Mouse (Mus musculus) midbrain, embryonic 15.5 days (tissue): ENCODE results near the gene Mdm2. TPM values are rescaled to one million over a fixed set of nuclear protein-coding genes. Genes with fewer than 3 reads are reported as not detected.
"Not testable (repeated sequence)": the region's sequence is repeated elsewhere in the genome, so short reads cannot be mapped to it uniquely, and the experiment has no call there.

Experiments
- ATAC-seq: fragments of 200-750 bp; cut with Nextera tagmentation; replicated peaks from 2 replicates; pipeline ENCODE4 v1.8.0; 2017; ENCODE audit warnings: moderate TSS enrichment
- H3K27ac ChIP-seq: fragments of 300-500 bp; sonication (generic); 2 replicates; pipeline ENCODE4 v1.5.1; 2015; ENCODE audit warnings: mild to moderate bottlenecking, inconsistent platforms
- H3K27me3 ChIP-seq: fragments of 300-500 bp; sonication (generic); replicated peaks from 2 replicates; pipeline ENCODE4 v1.6.1; 2015; ENCODE audit warnings: inconsistent platforms
- H3K36me3 ChIP-seq: fragments of 300-500 bp; sonication (generic); replicated peaks from 2 replicates; pipeline ENCODE4 v1.6.1; 2015; ENCODE audit warnings: inconsistent platforms
- H3K4me1 ChIP-seq: fragments of 300-500 bp; sonication (generic); 2 replicates; pipeline ENCODE4 v1.6.1; 2015; ENCODE audit warnings: inconsistent platforms
- H3K4me2 ChIP-seq: fragments of 300-500 bp; sonication (generic); 2 replicates; pipeline ENCODE4 v1.6.1; 2015; ENCODE audit warnings: inconsistent platforms, mild to moderate bottlenecking, moderate library complexity
- H3K4me3 ChIP-seq: fragments of 300-500 bp; sonication (generic); 2 replicates; pipeline ENCODE4 v1.5.1; 2015; ENCODE audit warnings: mild to moderate bottlenecking, inconsistent platforms
- H3K9ac ChIP-seq: fragments of 300-500 bp; sonication (generic); 2 replicates; pipeline ENCODE4 v1.6.1; 2015; ENCODE audit warnings: mild to moderate bottlenecking, inconsistent platforms
- H3K9me3 ChIP-seq: fragments of 300-500 bp; sonication (generic); 2 replicates; pipeline ENCODE4 v1.6.1; 2016; ENCODE audit warnings: inconsistent platforms
- WGBS: fragments of 180-500 bp; shearing (Covaris S2); methylation state at CpG from one replicate; pipeline ENCODE4 v1.1.7; 2015; ENCODE audit warnings: mixed read lengths; 5-methylcytosine and 5-hydroxymethylcytosine counted together
- polyA plus RNA-seq: library from polyadenylated mRNA; unstranded; fragments of >200 nt; fragmentation: Nextera tagmentation; extraction: Ambion mirVana; gene quantifications from 2 replicates; pipeline ENCODE4 v1.2.1, GENCODE M21; 2015

Gene Mdm2
- polyA plus RNA-seq, 1 experiment from 2014 or later, result 58.2 TPM

- Histone ChIP-seq H3K4me3 (peak within 1 kb of the TSS; percentile 58), H3K27me3 (no peaks in the 10 kb centered on the region), H3K4me1 (peaks cover 21% of the 10 kb centered on the region), H3K4me2 (peak within 1 kb of the TSS; percentile 58), H3K36me3 (peaks cover 10% of the 10 kb centered on the region), H3K9me3 (no peaks in the 10 kb centered on the region), H3K9ac (peak within 1 kb of the TSS; percentile 62), H3K27ac (peak within 1 kb of the TSS; percentile 67)
- WGBS, result 13% methylated on average over 46 of the region's 46 CpGs
- peak; percentile 98 for ATAC-seq
These were observed 35.8 kb upstream of the Mdm2 start, which contains the start of gene Slc35e3 for GRCm38 (mm10) chr10:117746297-117746883. Gene Slc35e3, minus strand, starts transcription at chr10:117746365.

- WGBS, result under 1% methylated on average over 21 of the region's 46 CpGs
- not testable (repeated sequence) for H3K36me3 ChIP-seq, H3K27me3 ChIP-seq, H3K9me3 ChIP-seq
- Histone ChIP-seq H3K9ac (peak overlapping the region; percentile 62), H3K4me3 (peak overlapping the region; percentile 58), H3K4me2 (peak overlapping the region; percentile 58), H3K4me1 (peaks cover 21% of the 10 kb centered on the region), H3K27ac (peak overlapping the region; percentile 67)
- ATAC-seq, result peak; percentile 43
These were observed 35.2 kb upstream of the Mdm2 start for GRCm38 (mm10) chr10:117745570-117746296.

GRCm38 (mm10) chr10:117743917-117744316 is 33.4 kb upstream of the Mdm2 start:
- H3K9ac ChIP-seq, result no peak overlapping the region
- WGBS, result 88% methylated on average over 4 of the region's 4 CpGs

GRCm38 (mm10) chr10:117743182-117743581 is 32.6 kb upstream of the Mdm2 start:
- Histone ChIP-seq H3K9me3 (no peaks in the 10 kb centered on the region), H3K4me1 (peaks cover 21% of the 10 kb centered on the region), H3K4me2 (no peak overlapping the region), H3K27me3 (no peaks in the 10 kb centered on the region), H3K27ac (no peak overlapping the region), H3K36me3 (peaks cover 20% of the 10 kb centered on the region), H3K4me3 (no peak overlapping the region), H3K9ac (no peak overlapping the region; the same call in 1 of the 2 replicates)
- WGBS, result 97% methylated on average over 2 of the region's 2 CpGs
- no peak for ATAC-seq

More at GRCm38 (mm10) chr10:117743917-117744316, 33.4 kb upstream of the Mdm2 start:
- peaks cover 13% of the 10 kb centered on the region for H3K36me3 ChIP-seq
- peak overlapping the region; percentile 58; the same call in 1 of the 2 replicates for H3K4me2 ChIP-seq
- H3K27me3 ChIP-seq, result no peaks in the 10 kb centered on the region
- peaks cover 21% of the 10 kb centered on the region for H3K4me1 ChIP-seq
- no peak overlapping the region for H3K4me3 ChIP-seq
- H3K27ac ChIP-seq, result no peak overlapping the region
- ATAC-seq, result no peak
- H3K9me3 ChIP-seq, result no peaks in the 10 kb centered on the region

- no peak overlapping the region for H3K27ac ChIP-seq
- H3K4me1 ChIP-seq, result peaks cover 21% of the 10 kb centered on the region
- no peak for ATAC-seq
- H3K4me2 ChIP-seq, result no peak overlapping the region
- no peak overlapping the region for H3K4me3 ChIP-seq
- no peaks in the 10 kb centered on the region for H3K27me3 ChIP-seq
- no peaks in the 10 kb centered on the region for H3K9me3 ChIP-seq
- H3K9ac ChIP-seq, result no peak overlapping the region
- H3K36me3 ChIP-seq, result peaks cover 22% of the 10 kb centered on the region
- 93% methylated on average over 4 of the region's 4 CpGs for WGBS
These were observed 32.1 kb upstream of the Mdm2 start for GRCm38 (mm10) chr10:117742618-117743017.

GRCm38 (mm10) chr10:117741698-117742475 is 31.3 kb upstream of the Mdm2 start:
- no peaks in the 10 kb centered on the region for H3K27me3 ChIP-seq
- 90% methylated on average over 15 of the region's 15 CpGs for WGBS
- H3K4me2 ChIP-seq, result no peak overlapping the region
- H3K4me3 ChIP-seq, result no peak overlapping the region
- H3K27ac ChIP-seq, result no peak overlapping the region
- H3K9me3 ChIP-seq, result no peaks in the 10 kb centered on the region
- H3K4me1 ChIP-seq, result peaks cover 21% of the 10 kb centered on the region
- ATAC-seq, result no peak
- H3K36me3 ChIP-seq, result peaks cover 28% of the 10 kb centered on the region
- no peak overlapping the region for H3K9ac ChIP-seq

GRCm38 (mm10) chr10:117740921-117741320 is 30.4 kb upstream of the Mdm2 start:
- Histone ChIP-seq H3K27ac (no peak overlapping the region), H3K4me2 (no peak overlapping the region), H3K9me3 (no peaks in the 10 kb centered on the region), H3K4me3 (no peak overlapping the region), H3K9ac (no peak overlapping the region), H3K4me1 (peaks cover 21% of the 10 kb centered on the region), H3K27me3 (no peaks in the 10 kb centered on the region), H3K36me3 (peaks cover 37% of the 10 kb centered on the region)
- WGBS, result 92% methylated on average over 9 of the region's 9 CpGs
- no peak for ATAC-seq

- H3K27ac ChIP-seq, result no peak overlapping the region
- H3K4me2 ChIP-seq, result no peak overlapping the region
- no peak for ATAC-seq
- H3K36me3 ChIP-seq, result peaks cover 37% of the 10 kb centered on the region
- no peak overlapping the region for H3K9ac ChIP-seq
- no peak overlapping the region for H3K4me3 ChIP-seq
- no peaks in the 10 kb centered on the region for H3K9me3 ChIP-seq
- H3K27me3 ChIP-seq, result no peaks in the 10 kb centered on the region
- peaks cover 20% of the 10 kb centered on the region for H3K4me1 ChIP-seq
- 96% methylated on average over 10 of the region's 10 CpGs for WGBS
These were observed 29.6 kb upstream of the Mdm2 start for GRCm38 (mm10) chr10:117740171-117740570.

GRCm38 (mm10) chr10:117739648-117739948 is 29.0 kb upstream of the Mdm2 start:
- peaks cover 37% of the 10 kb centered on the region for H3K36me3 ChIP-seq
- no peak overlapping the region for H3K9ac ChIP-seq
- H3K4me3 ChIP-seq, result no peak overlapping the region
- no peaks in the 10 kb centered on the region for H3K27me3 ChIP-seq
- H3K4me1 ChIP-seq, result peaks cover 14% of the 10 kb centered on the region
- H3K4me2 ChIP-seq, result no peak overlapping the region
- 96% methylated on average over 6 of the region's 6 CpGs for WGBS
- ATAC-seq, result no peak
- no peaks in the 10 kb centered on the region for H3K9me3 ChIP-seq
- H3K27ac ChIP-seq, result no peak overlapping the region

- Histone ChIP-seq H3K9ac (no peak overlapping the region), H3K27ac (no peak overlapping the region), H3K4me1 (peaks cover 9% of the 10 kb centered on the region), H3K36me3 (peaks cover 37% of the 10 kb centered on the region), H3K4me2 (no peak overlapping the region), H3K9me3 (no peaks in the 10 kb centered on the region), H3K4me3 (no peak overlapping the region), H3K27me3 (no peaks in the 10 kb centered on the region)
- WGBS, result 88% methylated on average over 15 of the region's 15 CpGs
- ATAC-seq, result no peak
These were observed 28.5 kb upstream of the Mdm2 start for GRCm38 (mm10) chr10:117738928-117739647.

- no peak overlapping the region for H3K9ac ChIP-seq
- no peak for ATAC-seq
- WGBS, result 79% methylated on average over 13 of the region's 13 CpGs
- H3K4me2 ChIP-seq, result no peak overlapping the region
- H3K4me3 ChIP-seq, result no peak overlapping the region
- no peaks in the 10 kb centered on the region for H3K9me3 ChIP-seq
- H3K27ac ChIP-seq, result no peak overlapping the region
- peaks cover 2% of the 10 kb centered on the region for H3K4me1 ChIP-seq
- no peaks in the 10 kb centered on the region for H3K27me3 ChIP-seq
- peaks cover 37% of the 10 kb centered on the region for H3K36me3 ChIP-seq
These were observed 27.8 kb upstream of the Mdm2 start for GRCm38 (mm10) chr10:117738140-117738921.
